Mouse (Mus musculus) C2C12 (cell line): ENCODE results near the gene Polh. TPM values are rescaled to one million over a fixed set of nuclear protein-coding genes. Genes with fewer than 3 reads are reported as not detected.

Source experiments
- H3K27me3 ChIP-seq: one replicate; pipeline ENCODE4 v1.6.1; 2011; ENCODE audit not compliant: control insufficient read depth, insufficient read depth, insufficient read length
- H3K36me3 ChIP-seq: one replicate; pipeline ENCODE4 v1.6.1; 2011; ENCODE audit not compliant: control insufficient read depth, insufficient read depth
- H3K4me3 ChIP-seq: one replicate; pipeline ENCODE4 v1.5.1; 2011; ENCODE audit warnings: mild to moderate bottlenecking, control low read depth; ENCODE audit not compliant: poor library complexity, insufficient read depth, severe bottlenecking
- H3K79me2 ChIP-seq: one replicate; pipeline ENCODE4 v1.6.1; 2011; ENCODE audit not compliant: control insufficient read depth, insufficient read depth
- H3K79me3 ChIP-seq: one replicate; pipeline ENCODE4 v1.6.1; 2011; ENCODE audit warnings: low read depth, control low read depth
- H3ac ChIP-seq: one replicate; pipeline ENCODE3; 2011; ENCODE audit warnings: low read depth; ENCODE audit not compliant: control insufficient read depth, insufficient read length
- CEBPB ChIP-seq: IDR thresholded peaks from one replicate; pipeline ENCODE4 v1.6.1; 2011; ENCODE audit warnings: low read depth, mild to moderate bottlenecking, control low read depth, moderate library complexity
- CTCF ChIP-seq: IDR thresholded peaks from one replicate; pipeline ENCODE4 v1.5.1; 2011; ENCODE audit not compliant: control insufficient read depth, insufficient read depth, insufficient read length
- FOSL1 ChIP-seq: IDR thresholded peaks from one replicate; pipeline ENCODE4 v1.8.0; 2011; ENCODE audit warnings: mild to moderate bottlenecking, low read length; ENCODE audit not compliant: poor library complexity, insufficient read depth, severe bottlenecking
- MAX ChIP-seq: IDR thresholded peaks from one replicate; pipeline ENCODE4 v1.6.1; 2011; ENCODE audit warnings: mild to moderate bottlenecking, control low read depth
- MYOD1 ChIP-seq: IDR thresholded peaks from one replicate; pipeline ENCODE4 v1.6.1; 2011; ENCODE audit warnings: low read depth; ENCODE audit not compliant: control insufficient read depth, insufficient read length
- MYOG ChIP-seq: IDR thresholded peaks from one replicate; pipeline ENCODE4 v1.6.1; 2011; ENCODE audit not compliant: control insufficient read depth, insufficient read length; ENCODE audit errors: extremely low read depth
- USF1 ChIP-seq: IDR thresholded peaks from one replicate; pipeline ENCODE4 v1.6.1; 2011; ENCODE audit warnings: low read depth, mild to moderate bottlenecking, control low read depth, moderate library complexity
- polyA plus RNA-seq: library from polyadenylated mRNA; unstranded; fragments of >200 nt; fragmentation: generic; extraction: Trizol; gene quantifications from one replicate; pipeline ENCODE4 v1.2.1, GENCODE M21; 2012; ENCODE audit warnings: missing spikeins

The Polh gene
- polyA plus RNA-seq, 1 experiment = 14.4 TPM

GRCm38 (mm10) chr17:46129741-46130498 lies 72.5 kb downstream of the Polh start:
- H3K36me3 ChIP-seq = peaks cover 36% of the 10 kb centered on the region

GRCm38 (mm10) chr17:46127814-46128493 lies 74.5 kb downstream of the Polh start:
- Histone ChIP-seq H3K79me2 (no peaks in the 10 kb centered on the region), H3K4me3 (no peak overlapping the region), H3K79me3 (no peaks in the 10 kb centered on the region), H3K27me3 (no peaks in the 10 kb centered on the region), H3K36me3 (peaks cover 52% of the 10 kb centered on the region), H3ac (no peak overlapping the region)
- TF ChIP-seq CEBPB (no peak), USF1 (no peak), CTCF (no peak), FOSL1 (no peak), MAX (no peak), MYOG (no peak), MYOD1 (no peak)

More at GRCm38 (mm10) chr17:46129741-46130498, 72.5 kb downstream of the Polh start:
- Histone ChIP-seq H3K4me3 (no peak overlapping the region), H3ac (no peak overlapping the region), H3K27me3 (no peaks in the 10 kb centered on the region), H3K79me3 (no peaks in the 10 kb centered on the region), H3K79me2 (no peaks in the 10 kb centered on the region)
- TF ChIP-seq USF1 (no peak), CTCF (no peak), CEBPB (no peak), MYOD1 (no peak), FOSL1 (no peak), MYOG (no peak), MAX (no peak)

GRCm38 (mm10) chr17:46126608-46127007 lies 75.8 kb downstream of the Polh start:
- Histone ChIP-seq H3K36me3 (peaks cover 56% of the 10 kb centered on the region), H3K27me3 (no peaks in the 10 kb centered on the region), H3K4me3 (no peak overlapping the region), H3ac (no peak overlapping the region), H3K79me3 (no peaks in the 10 kb centered on the region), H3K79me2 (no peaks in the 10 kb centered on the region)
- TF ChIP-seq MAX = no peak
- TF ChIP-seq USF1 = no peak
- no peak for TF ChIP-seq MYOD1
- TF ChIP-seq CEBPB = no peak

GRCm38 (mm10) chr17:46123953-46124700 lies 78.3 kb downstream of the Polh start:
- TF ChIP-seq MYOD1 (no peak), FOSL1 (no peak), CTCF (no peak), CEBPB (no peak), MAX (no peak)
- Histone ChIP-seq H3K79me3 (peaks cover 1% of the 10 kb centered on the region), H3K27me3 (no peaks in the 10 kb centered on the region), H3ac (no peak overlapping the region), H3K79me2 (peaks cover 13% of the 10 kb centered on the region), H3K4me3 (no peak overlapping the region), H3K36me3 (peaks cover 60% of the 10 kb centered on the region)

- Histone ChIP-seq H3K27me3 (no peaks in the 10 kb centered on the region), H3K79me2 (peaks cover 13% of the 10 kb centered on the region), H3K79me3 (peaks cover 1% of the 10 kb centered on the region), H3K4me3 (no peak overlapping the region), H3ac (no peak overlapping the region), H3K36me3 (peaks cover 61% of the 10 kb centered on the region)
- TF ChIP-seq FOSL1 (no peak), CEBPB (no peak), USF1 (no peak), MYOD1 (no peak), CTCF (no peak), MYOG (no peak), MAX (no peak)
Observed at GRCm38 (mm10) chr17:46123285-46123684, 79.2 kb downstream of the Polh start.
